Mouse (Mus musculus) limb, embryonic 15.5 days (tissue): ENCODE measurements around the gene Robo3. TPM values are rescaled to one million over a fixed set of nuclear protein-coding genes. Genes with fewer than 3 reads are reported as not detected.

Experiments used
- ATAC-seq: fragments of 200-750 bp; cut with Nextera tagmentation; 2 replicates; pipeline ENCODE4 v1.8.0; 2017; ENCODE audit warnings: low read depth, moderate TSS enrichment; ENCODE audit not compliant: insufficient number of reproducible peaks, low FRiP score, low TSS enrichment
- H3K27ac ChIP-seq: fragments of 300-500 bp; sonication (generic); 2 replicates; pipeline ENCODE4 v1.5.1; 2015; ENCODE audit warnings: moderate library complexity, mild to moderate bottlenecking, inconsistent platforms
- H3K27me3 ChIP-seq: fragments of 300-500 bp; sonication (generic); 2 replicates; pipeline ENCODE4 v1.6.1; 2015; ENCODE audit warnings: inconsistent platforms
- H3K36me3 ChIP-seq: fragments of 300-500 bp; sonication (generic); 2 replicates; pipeline ENCODE4 v1.6.1; 2015; ENCODE audit warnings: inconsistent platforms
- H3K4me1 ChIP-seq: fragments of 300-500 bp; sonication (generic); 2 replicates; pipeline ENCODE4 v1.6.1; 2015; ENCODE audit warnings: inconsistent platforms
- H3K4me2 ChIP-seq: fragments of 300-500 bp; sonication (generic); 2 replicates; pipeline ENCODE4 v1.6.1; 2015; ENCODE audit warnings: mild to moderate bottlenecking, inconsistent platforms
- H3K4me3 ChIP-seq: fragments of 300-500 bp; sonication (generic); 2 replicates; pipeline ENCODE4 v1.5.1; 2015; ENCODE audit warnings: mild to moderate bottlenecking, inconsistent platforms
- H3K9ac ChIP-seq: fragments of 300-500 bp; sonication (generic); 2 replicates; pipeline ENCODE4 v1.6.1; 2015; ENCODE audit warnings: inconsistent platforms
- H3K9me3 ChIP-seq: fragments of 300-500 bp; sonication (generic); 2 replicates; pipeline ENCODE4 v1.6.1; 2016; ENCODE audit warnings: inconsistent platforms
- WGBS: fragments of 180-500 bp; shearing (Covaris S2); methylation state at CpG from one replicate; pipeline ENCODE4 v1.1.7; 2015; 5-methylcytosine and 5-hydroxymethylcytosine counted together
- polyA plus RNA-seq: library from polyadenylated mRNA; unstranded; fragments of >200 nt; fragmentation: Nextera tagmentation; extraction: Ambion mirVana; gene quantifications from 2 replicates; pipeline ENCODE4 v1.2.1, GENCODE M21; 2015

The Robo3 gene
- polyA plus RNA-seq, 1 experiment from 2014 or later, result 0.12 TPM

GRCm38 (mm10) chr9:37454011-37454492, 21.0 kb upstream of the Robo3 start:
- Histone ChIP-seq H3K4me2 (no peak overlapping the region), H3K27ac (no peak overlapping the region), H3K36me3 (no peaks in the 10 kb centered on the region), H3K9me3 (no peaks in the 10 kb centered on the region), H3K4me1 (peaks cover 15% of the 10 kb centered on the region), H3K9ac (no peak overlapping the region), H3K4me3 (no peak overlapping the region), H3K27me3 (peaks cover 66% of the 10 kb centered on the region)
- ATAC-seq, result no peak
- 7% methylated on average over 6 of the region's 6 CpGs for WGBS

DNA sequence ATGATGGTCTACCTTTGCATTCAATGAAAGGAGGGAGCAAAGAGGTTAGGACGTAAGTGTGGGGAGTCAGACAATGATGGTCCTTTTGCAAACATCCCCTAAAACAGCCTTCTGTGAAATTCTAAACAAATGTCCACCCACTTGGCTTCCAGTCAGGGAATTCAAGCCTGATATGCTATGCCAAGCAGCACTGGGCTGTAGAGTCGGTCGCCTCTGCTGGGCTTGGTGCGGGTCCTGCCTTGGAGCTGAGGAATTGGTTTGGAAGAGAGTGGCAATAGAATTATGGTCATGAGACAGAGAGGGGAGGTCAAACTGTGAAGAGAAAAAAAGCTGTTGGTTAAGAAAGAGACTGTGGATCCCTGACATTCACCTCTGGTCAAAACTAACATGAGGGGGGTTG, 20.3 kb upstream of the Robo3 start:
- WGBS, result 45% methylated on average over 4 of the region's 4 CpGs
- no peak overlapping the region for H3K9ac ChIP-seq
- peaks cover 59% of the 10 kb centered on the region for H3K27me3 ChIP-seq
- H3K4me2 ChIP-seq, result no peak overlapping the region
- H3K4me1 ChIP-seq, result peaks cover 15% of the 10 kb centered on the region
- H3K9me3 ChIP-seq, result no peaks in the 10 kb centered on the region
- no peak overlapping the region for H3K4me3 ChIP-seq
- ATAC-seq, result no peak
- no peaks in the 10 kb centered on the region for H3K36me3 ChIP-seq
- H3K27ac ChIP-seq, result no peak overlapping the region

DNA sequence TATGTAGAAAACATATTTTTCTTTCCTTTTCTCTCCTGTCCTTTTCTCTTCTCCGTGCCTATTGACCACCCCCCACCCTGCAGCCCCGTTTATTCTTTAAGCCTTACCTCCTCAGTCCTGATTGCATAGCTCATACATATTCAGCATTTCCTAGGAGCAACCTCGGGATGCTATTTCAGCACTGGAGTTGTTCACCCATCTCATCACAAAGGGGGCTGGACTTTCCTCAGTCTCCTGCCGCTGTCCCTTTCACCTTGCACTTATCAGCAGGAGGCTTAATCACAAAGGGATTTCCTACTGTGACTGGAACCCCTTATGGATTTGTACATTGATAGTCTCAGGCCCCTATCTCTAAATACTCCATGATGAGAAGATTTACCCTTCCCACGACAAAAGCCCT, 19.4 kb upstream of the Robo3 start:
- no peak overlapping the region for H3K4me3 ChIP-seq
- no peaks in the 10 kb centered on the region for H3K9me3 ChIP-seq
- no peak overlapping the region for H3K4me2 ChIP-seq
- H3K27ac ChIP-seq, result no peak overlapping the region
- WGBS, result 1% methylated on average over 5 of the region's 5 CpGs
- no peaks in the 10 kb centered on the region for H3K36me3 ChIP-seq
- no peak for ATAC-seq
- peaks cover 49% of the 10 kb centered on the region for H3K27me3 ChIP-seq
- peaks cover 15% of the 10 kb centered on the region for H3K4me1 ChIP-seq
- no peak overlapping the region for H3K9ac ChIP-seq

DNA sequence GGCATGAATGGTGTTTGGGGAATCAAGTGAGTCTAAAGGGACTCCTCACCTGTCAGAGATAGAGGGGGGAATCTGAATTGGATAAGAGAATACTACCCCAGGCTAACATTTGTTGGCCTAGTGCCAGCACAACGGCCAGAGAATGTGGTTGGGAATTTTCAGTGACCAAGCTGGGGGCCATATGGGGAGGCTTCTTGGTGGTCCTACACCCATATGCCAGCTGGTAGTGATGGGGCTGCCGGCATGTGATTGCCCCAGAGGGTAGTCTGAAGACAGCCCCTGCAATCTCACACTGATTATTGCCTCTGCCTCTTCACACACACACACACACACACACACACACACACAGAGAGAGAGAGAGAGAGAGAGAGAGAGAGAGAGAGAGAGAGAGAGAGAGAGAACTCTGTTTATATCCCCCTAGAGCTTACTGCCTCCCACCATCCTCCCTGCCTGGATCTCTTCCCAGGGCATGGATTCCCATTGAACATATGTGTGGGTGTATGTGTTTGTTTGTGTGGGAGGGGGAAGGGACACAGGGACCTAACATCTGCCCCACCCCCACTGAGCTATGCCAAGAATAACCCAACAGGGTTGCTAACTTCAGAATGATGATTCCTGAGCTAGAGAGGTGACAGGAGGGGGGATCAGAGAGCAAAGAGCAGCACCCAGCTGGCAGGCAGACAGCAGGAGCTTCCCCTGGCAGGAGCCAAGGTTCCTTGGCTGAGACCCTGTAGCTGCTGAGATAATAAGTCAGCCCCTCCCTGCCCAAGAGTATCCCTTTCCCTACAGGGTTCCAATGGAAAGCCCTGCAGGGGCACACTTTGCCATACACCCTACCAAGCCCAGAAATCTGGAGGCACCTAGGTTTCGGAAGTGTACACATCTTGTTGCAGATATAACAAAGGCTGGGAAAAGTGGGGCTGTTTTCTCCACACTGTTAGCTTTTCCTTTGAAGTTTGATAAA, 5.0 kb upstream of the Robo3 start:
- Histone ChIP-seq H3K27me3 (peaks cover 36% of the 10 kb centered on the region), H3K4me3 (no peak overlapping the region), H3K4me1 (peaks cover 5% of the 10 kb centered on the region), H3K9ac (no peak overlapping the region), H3K9me3 (no peaks in the 10 kb centered on the region), H3K27ac (no peak overlapping the region), H3K36me3 (no peaks in the 10 kb centered on the region), H3K4me2 (no peak overlapping the region)
- ATAC-seq, result no peak
- WGBS, result 31% methylated on average over 3 of the region's 3 CpGs

DNA sequence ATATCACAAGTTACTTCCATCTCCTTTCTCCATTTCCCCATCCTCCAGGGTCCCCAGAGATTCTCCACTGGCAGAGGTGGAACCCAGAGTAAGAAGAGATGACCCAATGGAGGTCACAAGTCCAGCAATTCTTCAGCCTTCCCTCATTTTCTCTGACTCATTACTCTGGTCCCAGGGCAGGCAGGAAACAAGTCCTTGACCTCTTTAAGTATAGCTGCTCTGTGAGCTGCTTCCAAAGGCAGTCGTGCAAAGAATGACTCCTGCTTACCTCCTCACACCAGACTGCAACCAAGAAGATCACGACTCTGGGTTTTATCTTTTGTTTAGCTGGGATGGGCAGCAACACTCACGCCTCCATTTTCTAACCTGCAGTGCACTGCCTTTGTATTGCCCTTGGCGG, 2.6 kb upstream of the Robo3 start:
- Histone ChIP-seq H3K27ac (no peak overlapping the region), H3K9ac (no peak overlapping the region), H3K9me3 (no peaks in the 10 kb centered on the region), H3K4me1 (peaks cover 20% of the 10 kb centered on the region), H3K27me3 (peaks cover 61% of the 10 kb centered on the region), H3K4me2 (no peak overlapping the region), H3K36me3 (no peaks in the 10 kb centered on the region), H3K4me3 (no peak overlapping the region)
- ATAC-seq, result no peak
- 11% methylated on average over 4 of the region's 4 CpGs for WGBS

GRCm38 (mm10) chr9:37434932-37435331, 1.9 kb upstream of the Robo3 start:
- no peak overlapping the region for H3K4me2 ChIP-seq
- H3K9me3 ChIP-seq, result no peaks in the 10 kb centered on the region
- no peak overlapping the region for H3K9ac ChIP-seq
- peaks cover 21% of the 10 kb centered on the region for H3K4me1 ChIP-seq
- 2% methylated on average over 14 of the region's 14 CpGs for WGBS
- no peaks in the 10 kb centered on the region for H3K36me3 ChIP-seq
- H3K4me3 ChIP-seq, result no peak overlapping the region
- H3K27ac ChIP-seq, result no peak overlapping the region
- ATAC-seq, result no peak
- peaks cover 68% of the 10 kb centered on the region for H3K27me3 ChIP-seq

DNA sequence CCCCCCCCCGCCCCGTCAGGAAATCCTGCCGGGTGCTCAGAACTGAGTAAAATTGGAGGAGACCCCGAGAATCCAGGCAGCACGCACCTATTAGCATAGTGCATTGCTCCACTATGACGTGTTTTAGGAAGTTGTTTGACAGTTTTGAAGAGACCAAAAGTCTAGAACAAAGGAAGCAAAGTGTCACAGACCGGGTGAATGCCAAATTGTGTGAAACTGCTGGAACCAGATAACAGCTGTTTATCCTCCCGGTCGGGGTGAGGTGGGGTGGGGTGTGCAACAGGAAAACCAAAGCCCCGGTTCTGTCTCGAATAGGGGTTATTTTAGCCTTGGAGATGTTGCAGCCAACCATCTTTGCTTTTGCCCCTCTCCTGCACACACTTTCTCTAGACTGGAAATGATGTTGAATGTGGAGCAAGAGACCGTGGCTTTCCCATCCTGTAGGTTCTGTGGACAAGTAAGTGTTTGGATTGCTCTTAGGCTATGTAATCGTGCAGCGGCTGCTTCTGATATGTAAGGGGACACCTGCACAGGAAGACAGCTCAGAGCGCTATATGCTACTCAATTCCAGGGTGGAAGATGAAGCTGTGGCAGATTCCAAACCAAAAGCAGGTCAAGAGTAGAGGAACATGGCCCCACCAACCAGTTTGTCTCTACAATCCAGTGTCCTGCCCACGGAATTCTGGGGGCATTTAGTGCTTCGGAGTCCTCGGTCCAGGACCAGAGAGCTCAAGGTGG, 946 bp upstream of the Robo3 start:
- no peak overlapping the region for H3K4me2 ChIP-seq

DNA sequence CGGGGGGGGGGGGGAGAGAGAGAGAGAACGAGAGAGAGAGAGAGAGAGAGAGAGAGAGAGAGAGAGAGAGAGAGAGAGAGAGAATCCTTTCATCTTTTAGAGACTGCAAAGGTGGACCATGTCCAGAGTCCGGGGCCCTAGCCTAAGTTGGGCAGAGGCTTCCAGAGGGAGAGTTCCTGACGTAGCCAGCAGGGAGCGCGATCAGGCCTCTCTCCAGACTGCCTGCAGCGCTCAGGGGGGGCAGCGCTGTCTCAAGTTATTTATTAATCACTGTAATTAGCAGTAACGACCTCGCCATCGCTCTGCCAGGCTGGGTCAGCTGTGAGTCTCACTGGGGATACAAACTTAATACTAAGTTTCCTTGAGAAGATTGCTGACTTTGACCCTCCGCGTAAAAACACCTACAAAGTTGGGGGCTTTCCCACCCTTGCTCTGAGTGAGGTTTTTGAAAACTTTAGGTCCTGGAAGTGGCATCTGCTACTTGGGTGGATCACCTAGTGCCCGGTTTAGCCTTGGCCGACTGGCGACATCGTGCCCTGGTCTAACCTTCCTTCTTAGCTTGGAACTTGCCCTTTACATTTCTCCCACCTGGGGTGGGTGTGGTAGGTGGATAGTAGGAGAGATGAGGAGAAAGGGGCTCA, 900 bp downstream of the Robo3 start:
- peak overlapping the region; percentile 31 for H3K4me3 ChIP-seq
- WGBS, result 1% methylated on average over 16 of the region's 17 CpGs
- no peaks in the 10 kb centered on the region for H3K9me3 ChIP-seq

More for the DNA sequence above, 946 bp upstream of the Robo3 start:
- H3K4me1 ChIP-seq, result peaks cover 21% of the 10 kb centered on the region
- 3% methylated on average over 18 of the region's 18 CpGs for WGBS
- H3K4me3 ChIP-seq, result no peak overlapping the region
- no peak overlapping the region for H3K9ac ChIP-seq
- no peaks in the 10 kb centered on the region for H3K36me3 ChIP-seq
- H3K27ac ChIP-seq, result no peak overlapping the region
- ATAC-seq, result no peak
- H3K9me3 ChIP-seq, result no peaks in the 10 kb centered on the region
- peaks cover 77% of the 10 kb centered on the region for H3K27me3 ChIP-seq

GRCm38 (mm10) chr9:37430582-37430981, 2.5 kb downstream of the Robo3 start:
- Histone ChIP-seq H3K27me3 (peaks cover 92% of the 10 kb centered on the region), H3K9ac (no peak overlapping the region), H3K36me3 (no peaks in the 10 kb centered on the region), H3K27ac (no peak overlapping the region), H3K9me3 (no peaks in the 10 kb centered on the region), H3K4me2 (peak overlapping the region; percentile 17; the same call in 1 of the 2 replicates), H3K4me1 (peaks cover 21% of the 10 kb centered on the region), H3K4me3 (peak overlapping the region; percentile 5; the same call in 1 of the 2 replicates)
- under 1% methylated on average over 12 of the region's 12 CpGs for WGBS
- peak; percentile 64; the same call in 1 of the 2 replicates for ATAC-seq

More for the DNA sequence above, 900 bp downstream of the Robo3 start:
- no peak for ATAC-seq
- Histone ChIP-seq H3K4me2 (0 out of 2 replicates have a peak overlapping the region, but pooled peaks have one; percentile 48), H3K27ac (no peak overlapping the region), H3K9ac (no peak overlapping the region), H3K4me1 (peaks cover 21% of the 10 kb centered on the region), H3K27me3 (peaks cover 89% of the 10 kb centered on the region), H3K36me3 (no peaks in the 10 kb centered on the region)

DNA sequence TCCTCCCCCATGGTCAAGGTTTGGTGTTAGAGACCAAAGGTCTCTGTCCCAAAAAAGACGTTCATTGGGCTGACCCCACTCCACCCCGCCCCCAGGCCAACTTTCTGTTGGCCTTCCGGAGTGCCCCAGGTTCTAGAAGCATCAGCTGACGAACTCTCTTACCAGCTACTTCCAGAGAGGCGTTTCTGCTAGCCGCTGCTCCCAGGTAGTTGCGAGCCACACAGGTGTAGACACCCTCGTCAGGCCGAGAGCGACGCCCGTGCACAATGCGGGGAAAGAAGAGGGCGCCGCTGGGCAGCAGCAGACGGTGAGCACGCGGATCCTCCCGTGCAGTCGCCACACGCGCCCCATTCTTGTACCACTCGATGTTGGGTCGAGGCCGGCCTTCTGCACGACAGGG, 3.7 kb downstream of the Robo3 start:
- no peaks in the 10 kb centered on the region for H3K36me3 ChIP-seq
- 17% methylated on average over 26 of the region's 26 CpGs for WGBS
- no peak overlapping the region for H3K9ac ChIP-seq
- H3K4me2 ChIP-seq, result no peak overlapping the region
- no peak for ATAC-seq
- peaks cover 86% of the 10 kb centered on the region for H3K27me3 ChIP-seq
- H3K4me1 ChIP-seq, result peaks cover 18% of the 10 kb centered on the region
- H3K27ac ChIP-seq, result no peak overlapping the region
- no peaks in the 10 kb centered on the region for H3K9me3 ChIP-seq
- H3K4me3 ChIP-seq, result no peak overlapping the region

DNA sequence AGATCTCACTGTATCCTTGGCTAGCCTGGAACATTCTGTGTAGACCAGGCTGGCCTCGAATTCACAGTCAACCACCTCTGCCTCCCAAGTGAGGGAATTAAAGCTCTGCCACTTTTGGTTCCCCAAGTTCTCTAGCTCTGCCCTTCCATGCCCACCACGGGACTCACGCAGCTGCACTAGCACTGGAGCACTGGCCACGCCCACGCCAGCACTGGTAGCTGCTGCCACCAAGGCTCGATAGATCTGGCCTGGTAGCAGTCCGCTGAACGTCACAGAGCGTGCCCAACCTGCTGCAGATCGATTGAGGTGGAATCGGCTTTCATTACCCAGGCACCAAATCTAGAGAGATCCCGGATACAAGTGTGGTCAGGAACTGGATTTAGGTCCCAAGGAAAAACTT, 11.8 kb downstream of the Robo3 start:
- H3K27me3 ChIP-seq, result peaks cover 11% of the 10 kb centered on the region
- WGBS, result 16% methylated on average over 12 of the region's 12 CpGs
- H3K27ac ChIP-seq, result no peak overlapping the region
- peaks cover 9% of the 10 kb centered on the region for H3K4me1 ChIP-seq
- peak overlapping the region; percentile 30 for H3K4me3 ChIP-seq
- peak overlapping the region; percentile 53 for H3K4me2 ChIP-seq
- ATAC-seq, result no peak
- no peaks in the 10 kb centered on the region for H3K9me3 ChIP-seq
- no peak overlapping the region for H3K9ac ChIP-seq
- H3K36me3 ChIP-seq, result no peaks in the 10 kb centered on the region
